Mouse (Mus musculus) CD4-positive, CD25-positive, alpha-beta regulatory T cell, adult 2 months (primary cell): Measurements from ENCODE around the gene Tnfaip8l1.

Experiments
- DNase-seq: peaks from one replicate; pipeline ENCODE4 v3.0.0-alpha.2; 2012; ENCODE audit warnings: low read depth, low spot score

The Tnfaip8l1 gene

GRCm38 (mm10) chr17:56137839-56138613 lies 24.3 kb upstream of the Tnfaip8l1 start:
- DNase-seq, result no peak

GRCm38 (mm10) chr17:56139355-56139754 lies 22.9 kb upstream of the Tnfaip8l1 start:
- DNase-seq, result no peak

GRCm38 (mm10) chr17:56139858-56140595 lies 22.2 kb upstream of the Tnfaip8l1 start, which contains the start of gene Sema6b:
Sema6b (minus strand) TSS chr17:56140343.
- peak; percentile 54 for DNase-seq

GRCm38 (mm10) chr17:56141702-56142605 lies 20.3 kb upstream of the Tnfaip8l1 start:
- no peak for DNase-seq

- no peak for DNase-seq
These were observed 17.7 kb upstream of the Tnfaip8l1 start for GRCm38 (mm10) chr17:56144546-56144945.

- DNase-seq, result no peak
These were observed 16.1 kb upstream of the Tnfaip8l1 start for GRCm38 (mm10) chr17:56146131-56146530.

- DNase-seq, result no peak
These were observed 14.9 kb upstream of the Tnfaip8l1 start for GRCm38 (mm10) chr17:56147420-56147819.

- no peak for DNase-seq
These were observed 14.0 kb upstream of the Tnfaip8l1 start for GRCm38 (mm10) chr17:56148280-56148679.

- no peak for DNase-seq
These were observed 13.3 kb upstream of the Tnfaip8l1 start for GRCm38 (mm10) chr17:56148790-56149618.

GRCm38 (mm10) chr17:56149897-56150296 lies 12.4 kb upstream of the Tnfaip8l1 start:
- DNase-seq, result no peak

GRCm38 (mm10) chr17:56153643-56154042 lies 8.6 kb upstream of the Tnfaip8l1 start:
- DNase-seq, result no peak

GRCm38 (mm10) chr17:56159729-56160128 lies 2.5 kb upstream of the Tnfaip8l1 start:
- peak; percentile 68 for DNase-seq

GRCm38 (mm10) chr17:56163523-56164102 lies 1.3 kb downstream of the Tnfaip8l1 start:
- peak; percentile 89 for DNase-seq

- DNase-seq, result no peak
These were observed 2.2 kb downstream of the Tnfaip8l1 start for GRCm38 (mm10) chr17:56164510-56164909.

- no peak for DNase-seq
These were observed 3.4 kb downstream of the Tnfaip8l1 start for GRCm38 (mm10) chr17:56165671-56166070.

GRCm38 (mm10) chr17:56169830-56170229 lies 7.6 kb downstream of the Tnfaip8l1 start:
- DNase-seq, result peak; percentile 34

GRCm38 (mm10) chr17:56170636-56171035 lies 8.4 kb downstream of the Tnfaip8l1 start:
- no peak for DNase-seq

- no peak for DNase-seq
These were observed 9.2 kb downstream of the Tnfaip8l1 start for GRCm38 (mm10) chr17:56171456-56171855.

- DNase-seq, result no peak
These were observed 9.6 kb downstream of the Tnfaip8l1 start for GRCm38 (mm10) chr17:56171881-56172280.

- DNase-seq, result no peak
These were observed 11.2 kb downstream of the Tnfaip8l1 start for GRCm38 (mm10) chr17:56173401-56174046.
